19 mouse cellular contexts compared by ENCODE assay signal in the genomic region with DNA sequence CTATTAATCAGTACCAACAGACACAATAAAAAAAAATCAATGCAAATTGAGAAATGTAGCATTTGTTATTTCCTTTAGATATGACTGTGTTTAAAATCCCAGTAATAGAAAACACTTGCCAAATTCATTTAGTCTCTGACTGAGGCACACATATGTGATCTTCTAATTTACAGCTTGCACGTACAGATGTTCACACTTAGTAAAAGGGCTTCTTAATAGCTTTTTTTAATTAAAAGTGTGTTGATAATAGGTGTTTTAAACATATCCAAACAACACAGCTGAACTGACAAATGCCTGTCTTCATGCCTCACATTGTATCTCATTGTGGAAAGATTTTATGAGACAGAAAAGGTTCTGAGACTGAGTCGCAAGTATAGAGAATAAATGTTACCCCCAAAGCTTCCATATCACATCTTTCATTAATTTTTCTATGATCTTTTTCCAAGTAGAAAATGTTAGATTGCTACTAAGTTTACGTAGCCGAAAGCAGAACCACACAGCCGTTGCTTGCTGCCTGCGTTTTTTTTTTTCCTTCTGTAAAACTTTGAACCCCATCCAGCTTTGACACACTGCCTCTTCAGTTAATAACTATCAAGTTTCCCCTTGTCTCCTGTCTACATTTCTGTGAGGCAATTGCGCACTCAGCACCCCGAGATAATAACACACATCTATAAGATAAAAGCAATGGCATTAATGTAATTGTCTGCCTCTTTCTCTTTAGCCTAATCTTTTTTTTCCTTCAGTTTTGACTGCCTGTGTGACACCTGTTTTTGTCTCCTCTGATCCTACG.
DNase-seq lines count a peak whose midpoint lies in the region; ATAC-seq and TF ChIP-seq lines count a peak whose summit lies in the region.
"Had no signal": no experiment of that assay in that cellular context is flagged by ENCODE, and none has a peak within 500 bp of the region (broad histone marks: within the 10 kb centered on the region; RNA-seq: fewer than 3 reads in every experiment).

No protein-coding gene starts in this region.

- H3K27ac ChIP-seq in gastrocnemius, adult 2 months = no peak overlapping the region
- H3K27ac ChIP-seq in lung, embryonic 14.5 days (ENCODE audit: low read depth) = no peak overlapping the region
- H3K27ac ChIP-seq: heart, embryonic 15.5 days; hindbrain, postnatal 0 days; liver, embryonic 12.5 days; lung, embryonic 15.5 days; neural tube, embryonic 15.5 days had no signal

- ATAC-seq in lung, embryonic 14.5 days (ENCODE audit: insufficient read depth) = no peak
- ATAC-seq: hindbrain, postnatal 0 days; liver, embryonic 12.5 days had no signal

- no peak for TF ChIP-seq CTCF in gastrocnemius, adult 2 months (IDR thresholded peaks at IDR 0.05)
- TF ChIP-seq CTCF in lung, embryonic 14.5 days (IDR thresholded peaks at IDR 0.05; ENCODE audit: low read depth) = no peak

- WGBS in lung, embryonic 14.5 days = 28% methylated on average over 9 of the region's 9 CpGs

- no peaks in the 10 kb centered on the region for H3K36me3 ChIP-seq in lung, embryonic 14.5 days (ENCODE audit: insufficient read depth)
- H3K36me3 ChIP-seq: heart, embryonic 15.5 days; liver, embryonic 12.5 days; lung, embryonic 15.5 days; neural tube, embryonic 15.5 days had no signal

- peaks cover 9% of the 10 kb centered on the region for H3K4me1 ChIP-seq in lung, embryonic 14.5 days (ENCODE audit: insufficient read depth)
- H3K4me1 ChIP-seq: liver, embryonic 12.5 days had no signal

- H3K9ac ChIP-seq in lung, embryonic 14.5 days = no peak overlapping the region
- H3K9ac ChIP-seq: heart, embryonic 15.5 days; liver, embryonic 12.5 days; lung, embryonic 15.5 days; neural tube, embryonic 15.5 days had no signal

- H3K4me3 ChIP-seq in gastrocnemius, adult 2 months = peak overlapping the region; percentile 52
- no peak overlapping the region for H3K4me3 ChIP-seq in lung, embryonic 14.5 days (ENCODE audit: low read depth, low read length)
- H3K4me3 ChIP-seq: heart, embryonic 15.5 days; liver, embryonic 12.5 days; lung, embryonic 15.5 days; myocyte; neural tube, embryonic 15.5 days had no signal

- no peak for DNase-seq in gastrocnemius, adult 2 months
- DNase-seq in gastrocnemius, postnatal 10 days = no peak
- peak; percentile 68 for DNase-seq in lung, embryonic 14.5 days
- no peak for DNase-seq in lung, postnatal 4 days
- peak; percentile 21 for DNase-seq in kidney, postnatal 14 days
- DNase-seq in urinary bladder, postnatal 14 days (ENCODE audit: low spot score) = no peak
- no peak for DNase-seq in embryo, embryonic 10 days (ENCODE audit: low spot score)
- DNase-seq: adrenal gland, postnatal 36 days; cerebellum, adult 9-11 months; embryo, embryonic 11 days; heart, adult 11 months; midbrain, embryonic 14.5 days; right cerebral cortex, postnatal 4 days had no signal

- H3K9me3 ChIP-seq in lung, embryonic 14.5 days (ENCODE audit: low read depth, low read length) = no peaks in the 10 kb centered on the region
- H3K9me3 ChIP-seq: heart, embryonic 15.5 days; liver, embryonic 12.5 days; lung, embryonic 15.5 days; neural tube, embryonic 15.5 days had no signal

- no peaks in the 10 kb centered on the region for H3K27me3 ChIP-seq in lung, embryonic 14.5 days (ENCODE audit: insufficient read depth, low read length)
- H3K27me3 ChIP-seq: liver, embryonic 12.5 days; lung, embryonic 15.5 days; neural tube, embryonic 15.5 days had no signal

- intact Hi-C loops in gastrocnemius, adult 2 months (cut with DNase I) = no loop called here

- H3K4me2 ChIP-seq in lung, embryonic 14.5 days = no peak overlapping the region
- H3K4me2 ChIP-seq: heart, embryonic 15.5 days; liver, embryonic 12.5 days; lung, embryonic 15.5 days; neural tube, embryonic 15.5 days had no signal

Comparison
In these comparisons a context has a peak if more than half of its experiments do, and no peak if none do; other contexts are left out.
1. DNase-seq: peak in lung, embryonic 14.5 days (single experiment) and kidney, postnatal 14 days (single experiment); none in gastrocnemius, adult 2 months (single experiment), gastrocnemius, postnatal 10 days (single experiment), lung, postnatal 4 days (0 of 2), urinary bladder, postnatal 14 days (single experiment) and embryo, embryonic 10 days (single experiment).